Mouse (Mus musculus): ENCODE results near the gene Zkscan16. TPM values are rescaled to one million over a fixed set of nuclear protein-coding genes. Genes with fewer than 3 reads are reported as not detected.

Gene Zkscan16
- total and polyA plus RNA-seq, 3 experiments: not detected

GRCm38 (mm10) chr4:58923933-58924332 lies 19.5 kb upstream of the Zkscan16 start:
- no peak overlapping the region for H3K9ac ChIP-seq (ENCODE audit: insufficient read depth, low read depth)
- dilution Hi-C loops (cut with MboI; ENCODE audit: extremely low pct_ligation_motif_present, extremely low pct_unique_long_range_greater_than_20kb, low sequenced_read_pairs): no loop called here
- H3K79me2 ChIP-seq (replicated peaks; ENCODE audit: control insufficient read depth, extremely low read depth, insufficient read depth, poor library complexity, severe bottlenecking): no peaks in the 10 kb centered on the region
- H3K36me3 ChIP-seq (replicated peaks in 1 of 2; ENCODE audit: control insufficient read depth in 1 of 2, insufficient read depth in 1 of 2, low read length in 1 of 2): no peaks in the 10 kb centered on the region
- no peaks in the 10 kb centered on the region for H3K4me1 ChIP-seq (ENCODE audit: control insufficient read depth in 1 of 2, insufficient read depth in 2 of 2)
- no peaks in the 10 kb centered on the region for H3K9me3 ChIP-seq (replicated peaks; ENCODE audit: low read length)
- DNase-seq (ENCODE audit: extremely low read depth): no peak
- no peak for TF ChIP-seq ZKSCAN1 (IDR thresholded peaks at IDR 0.05; ENCODE audit: borderline replicate concordance, low read depth, low read length)
- TF ChIP-seq CHD1 (IDR thresholded peaks at IDR 0.05; ENCODE audit: low read depth, low read length): no peak
- no peak for TF ChIP-seq GABPA (IDR thresholded peaks at IDR 0.05; ENCODE audit: insufficient replicate concordance, low read depth, low read length)
- TF ChIP-seq PAX5 (IDR thresholded peaks at IDR 0.05; ENCODE audit: low read length): no peak
- TF ChIP-seq IRF4 (IDR thresholded peaks at IDR 0.05; ENCODE audit: low read depth, low read length): no peak
- no peak for TF ChIP-seq MAZ (IDR thresholded peaks at IDR 0.05; ENCODE audit: low read depth, low read length)
- no peak for TF ChIP-seq NELFE (IDR thresholded peaks at IDR 0.05; ENCODE audit: low read depth, low read length)
- TF ChIP-seq RAD21 (IDR thresholded peaks at IDR 0.05; ENCODE audit: low read depth, low read length): no peak
- no peak for TF ChIP-seq SIN3A (IDR thresholded peaks at IDR 0.05; ENCODE audit: low read length)
- TF ChIP-seq MAFK (IDR thresholded peaks at IDR 0.05; ENCODE audit: insufficient replicate concordance, low read length): no peak
- TF ChIP-seq MXI1 (IDR thresholded peaks at IDR 0.05; ENCODE audit: low read depth, low read length): no peak
- TF ChIP-seq MYC (IDR thresholded peaks at IDR 0.05; ENCODE audit: low read depth, low read length): no peak
- H3K4me2 ChIP-seq (ENCODE audit: insufficient read depth, low read depth, poor library complexity, severe bottlenecking): no peak overlapping the region
- H3K27ac ChIP-seq (ENCODE audit: insufficient read depth, low read depth): no peak overlapping the region
- in situ Hi-C loops (cut with MboI; ENCODE audit: low pct_ligation_motif_present, low pct_unique_long_range_greater_than_20kb, low sequenced_read_pairs): no loop called here
- H3K27me3 ChIP-seq (replicated peaks): no peaks in the 10 kb centered on the region
- H3K4me3 ChIP-seq (replicated peaks in 1 of 3; ENCODE audit: low read depth in 2 of 3, low read length in 2 of 3, poor library complexity in 1 of 3): no peak overlapping the region

GRCm38 (mm10) chr4:58925664-58926063 lies 17.8 kb upstream of the Zkscan16 start:
- no peaks in the 10 kb centered on the region for H3K36me3 ChIP-seq (replicated peaks in 1 of 2; ENCODE audit: control insufficient read depth in 1 of 2, insufficient read depth in 1 of 2, low read length in 1 of 2)
- H3K9me3 ChIP-seq (replicated peaks; ENCODE audit: low read length): no peaks in the 10 kb centered on the region
- no peak overlapping the region for H3K4me3 ChIP-seq (replicated peaks in 1 of 3; ENCODE audit: low read depth in 2 of 3, low read length in 2 of 3, poor library complexity in 1 of 3)
- dilution Hi-C loops (cut with MboI; ENCODE audit: extremely low pct_ligation_motif_present, extremely low pct_unique_long_range_greater_than_20kb, low sequenced_read_pairs) (no loop called here), in situ Hi-C loops (cut with MboI; ENCODE audit: low pct_ligation_motif_present, low pct_unique_long_range_greater_than_20kb, low sequenced_read_pairs) (no loop called here)
- H3K9ac ChIP-seq (ENCODE audit: insufficient read depth, low read depth): no peak overlapping the region
- H3K79me2 ChIP-seq (replicated peaks; ENCODE audit: control insufficient read depth, extremely low read depth, insufficient read depth, poor library complexity, severe bottlenecking): no peaks in the 10 kb centered on the region
- no peak overlapping the region for H3K27ac ChIP-seq (ENCODE audit: insufficient read depth, low read depth)
- no peak overlapping the region for H3K4me2 ChIP-seq (ENCODE audit: insufficient read depth, low read depth, poor library complexity, severe bottlenecking)
- no peaks in the 10 kb centered on the region for H3K27me3 ChIP-seq (replicated peaks)
- no peak for DNase-seq (ENCODE audit: extremely low read depth)
- TF ChIP-seq PAX5 (IDR thresholded peaks at IDR 0.05; ENCODE audit: low read length): no peak
- TF ChIP-seq CTCF (conservative IDR thresholded peaks at IDR 0.05 in 1 of 2, IDR thresholded peaks at IDR 0.05 in 1 of 2; ENCODE audit: low read depth in 2 of 2, low read length in 2 of 2): peak in 1 of 2 experiments; percentile 10; a peak in 1 of 4 replicates
- H3K4me1 ChIP-seq (ENCODE audit: control insufficient read depth in 1 of 2, insufficient read depth in 2 of 2): no peaks in the 10 kb centered on the region

GRCm38 (mm10) chr4:58926120-58926519 lies 17.3 kb upstream of the Zkscan16 start:
- Histone ChIP-seq H3K4me3 (replicated peaks in 1 of 3; ENCODE audit: low read depth in 2 of 3, low read length in 2 of 3, poor library complexity in 1 of 3) (no peak overlapping the region), H3K79me2 (replicated peaks; ENCODE audit: control insufficient read depth, extremely low read depth, insufficient read depth, poor library complexity, severe bottlenecking) (no peaks in the 10 kb centered on the region), H3K9me3 (replicated peaks; ENCODE audit: low read length) (no peaks in the 10 kb centered on the region), H3K27ac (ENCODE audit: insufficient read depth, low read depth) (no peak overlapping the region), H3K36me3 (replicated peaks in 1 of 2; ENCODE audit: control insufficient read depth in 1 of 2, insufficient read depth in 1 of 2, low read length in 1 of 2) (no peaks in the 10 kb centered on the region), H3K4me2 (ENCODE audit: insufficient read depth, low read depth, poor library complexity, severe bottlenecking) (no peak overlapping the region), H3K4me1 (ENCODE audit: control insufficient read depth in 1 of 2, insufficient read depth in 2 of 2) (no peaks in the 10 kb centered on the region), H3K27me3 (replicated peaks) (no peaks in the 10 kb centered on the region), H3K9ac (ENCODE audit: insufficient read depth, low read depth) (no peak overlapping the region)
- in situ Hi-C loops (cut with MboI; ENCODE audit: low pct_ligation_motif_present, low pct_unique_long_range_greater_than_20kb, low sequenced_read_pairs) (no loop called here), dilution Hi-C loops (cut with MboI; ENCODE audit: extremely low pct_ligation_motif_present, extremely low pct_unique_long_range_greater_than_20kb, low sequenced_read_pairs) (no loop called here)
- no peak for DNase-seq (ENCODE audit: extremely low read depth)
- TF ChIP-seq ZMIZ1 (IDR thresholded peaks at IDR 0.05; ENCODE audit: low read depth, low read length): no peak
- TF ChIP-seq MXI1 (IDR thresholded peaks at IDR 0.05; ENCODE audit: low read depth, low read length): no peak
- no peak for TF ChIP-seq JUND (conservative IDR thresholded peaks at IDR 0.05; ENCODE audit: low read depth, low read length)
- TF ChIP-seq CHD1 (IDR thresholded peaks at IDR 0.05; ENCODE audit: low read depth, low read length): no peak
- no peak for TF ChIP-seq UBTF (IDR thresholded peaks at IDR 0.05; ENCODE audit: low read depth, low read length)
- TF ChIP-seq KAT2A (IDR thresholded peaks at IDR 0.05; ENCODE audit: insufficient replicate concordance, low read length): no peak
- no peak for TF ChIP-seq CTCF (conservative IDR thresholded peaks at IDR 0.05 in 1 of 2, IDR thresholded peaks at IDR 0.05 in 1 of 2; ENCODE audit: low read depth in 2 of 2, low read length in 2 of 2)
- TF ChIP-seq POLR2A (IDR thresholded peaks at IDR 0.05; ENCODE audit: low read depth, low read length): no peak
